Mouse (Mus musculus): ENCODE results near the gene Pdha1. TPM values are rescaled to one million over a fixed set of nuclear protein-coding genes. Genes with fewer than 3 reads are reported as not detected.

Gene Pdha1
- total and polyA plus RNA-seq, 3 experiments = 240 to 290 (median 274) TPM

DNA sequence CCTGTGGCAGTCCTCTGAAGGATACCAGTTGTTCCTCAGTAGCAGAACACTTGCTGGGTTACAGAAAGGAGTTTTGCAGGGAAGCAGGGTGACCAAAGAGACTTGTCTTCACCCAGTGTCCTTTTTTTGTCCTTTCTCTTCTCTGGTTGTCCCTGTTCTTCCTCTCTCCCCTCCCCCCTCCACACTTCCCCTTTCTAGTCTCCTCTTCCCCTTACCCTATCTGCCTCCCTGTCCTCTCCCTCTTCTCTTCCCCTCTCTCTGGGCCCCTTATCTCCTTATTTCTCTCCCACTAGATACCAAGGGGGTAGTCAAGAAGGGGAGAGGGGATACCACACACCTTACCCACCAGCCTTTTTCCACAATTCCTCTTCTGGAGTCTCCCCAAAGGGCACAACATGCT lies 22.1 kb downstream of the Pdha1 start (continued):
- no peak for TF ChIP-seq ZC3H11A (IDR thresholded peaks at IDR 0.05; ENCODE audit: low read depth, low read length)

- Histone ChIP-seq H3K36me3 (ENCODE audit: control insufficient read depth in 1 of 2, insufficient read depth in 2 of 2, low read length in 2 of 2) (peaks cover 0 to 25% of the 10 kb centered on the region in 2 experiments; a peak in 2 of 4 replicates), H3K9ac (ENCODE audit: control insufficient read depth, low read depth, low read length, poor library complexity, severe bottlenecking) (no peak overlapping the region), H3K79me2 (ENCODE audit: control insufficient read depth, insufficient read depth, low read length, poor library complexity) (no peaks in the 10 kb centered on the region), H3K9me3 (replicated peaks; ENCODE audit: insufficient read depth, low read length) (no peaks in the 10 kb centered on the region), H3K27me3 (ENCODE audit: control insufficient read depth in 1 of 2, insufficient read depth in 2 of 2, low read length in 2 of 2) (no peaks in the 10 kb centered on the region), H3K4me1 (ENCODE audit: control insufficient read depth in 1 of 2, insufficient read depth in 2 of 2, low read length in 2 of 2) (peaks cover 14 to 30% of the 10 kb centered on the region in 2 experiments), H3K4me3 (ENCODE audit: control insufficient read depth in 1 of 2, insufficient read depth in 1 of 2, low read depth in 2 of 2, low read length in 2 of 2) (no peak overlapping the region), H3K27ac (ENCODE audit: control insufficient read depth, low read depth, low read length) (no peak overlapping the region)
- DNase-seq (ENCODE audit: low read depth, low spot score) = no peak
- TF ChIP-seq TCF12 (IDR thresholded peaks at IDR 0.05; ENCODE audit: low read depth, low read length) = peak; percentile 67
- TF ChIP-seq ZKSCAN1 (IDR thresholded peaks at IDR 0.05; ENCODE audit: low read depth, low read length) = no peak
- peak; percentile 73 to 77 for TF ChIP-seq EP300 (IDR thresholded peaks at IDR 0.05; ENCODE audit: low read depth in 1 of 2, low read length in 2 of 2)
- peak; percentile 87 for TF ChIP-seq GATA1 (IDR thresholded peaks at IDR 0.05; ENCODE audit: low read depth, low read length)
- TF ChIP-seq RCOR1 (IDR thresholded peaks at IDR 0.05; ENCODE audit: low read depth, low read length) = peak; percentile 86
Observed at GRCm38 (mm10) chrX:160113777-160114176, 24.4 kb downstream of the Pdha1 start.

- no peak overlapping the region for H3K9ac ChIP-seq (ENCODE audit: control insufficient read depth, low read depth, low read length, poor library complexity, severe bottlenecking)
- no peaks in the 10 kb centered on the region for H3K27me3 ChIP-seq (ENCODE audit: control insufficient read depth in 1 of 2, insufficient read depth in 2 of 2, low read length in 2 of 2)
- TF ChIP-seq NRF1 (IDR thresholded peaks at IDR 0.05; ENCODE audit: insufficient read depth, low read depth, low read length, poor library complexity, severe bottlenecking) = no peak
- TF ChIP-seq MXI1 (IDR thresholded peaks at IDR 0.05; ENCODE audit: low read depth, low read length) = no peak
- no peak for TF ChIP-seq POLR2AphosphoS2 (IDR thresholded peaks at IDR 0.05; ENCODE audit: low read length)
- TF ChIP-seq ZNF384 (IDR thresholded peaks at IDR 0.05; ENCODE audit: low read depth, low read length) = no peak
- TF ChIP-seq TBP (IDR thresholded peaks at IDR 0.05; ENCODE audit: low read depth, low read length) = no peak
- TF ChIP-seq CTCF (IDR thresholded peaks at IDR 0.05 in 2 of 3, conservative IDR thresholded peaks at IDR 0.05 in 1 of 3; ENCODE audit: control insufficient read depth in 1 of 3, insufficient read depth in 1 of 3, low read depth in 2 of 3, low read length in 3 of 3, poor library complexity in 1 of 3, severe bottlenecking in 1 of 3) = no peak
- no peak for TF ChIP-seq KAT2A (conservative IDR thresholded peaks at IDR 0.05; ENCODE audit: low read depth, low read length)
- no peak for TF ChIP-seq GABPA (IDR thresholded peaks at IDR 0.05; ENCODE audit: low read depth, low read length)
- TF ChIP-seq POLR2A (IDR thresholded peaks at IDR 0.05; ENCODE audit: control insufficient read depth in 1 of 2, insufficient read depth in 1 of 2, low read depth in 1 of 2, low read length in 2 of 2, poor library complexity in 1 of 2) = no peak
- TF ChIP-seq MAZ (IDR thresholded peaks at IDR 0.05; ENCODE audit: low read depth, low read length) = no peak
- TF ChIP-seq MYB (IDR thresholded peaks at IDR 0.05; ENCODE audit: low read depth, low read length) = no peak
- TF ChIP-seq E2F4 (IDR thresholded peaks at IDR 0.05; ENCODE audit: borderline replicate concordance, low read depth, low read length) = no peak
- TF ChIP-seq ETS1 (IDR thresholded peaks at IDR 0.05; ENCODE audit: low read depth, low read length) = no peak
- no peak for TF ChIP-seq ZC3H11A (IDR thresholded peaks at IDR 0.05; ENCODE audit: low read depth, low read length)
- no peak overlapping the region for H3K27ac ChIP-seq (ENCODE audit: control insufficient read depth, low read depth, low read length)
- H3K79me2 ChIP-seq (ENCODE audit: control insufficient read depth, insufficient read depth, low read length, poor library complexity) = no peaks in the 10 kb centered on the region
- H3K9me3 ChIP-seq (replicated peaks; ENCODE audit: insufficient read depth, low read length) = no peaks in the 10 kb centered on the region
- H3K4me3 ChIP-seq (ENCODE audit: control insufficient read depth in 1 of 2, insufficient read depth in 1 of 2, low read depth in 2 of 2, low read length in 2 of 2) = no peak overlapping the region
- H3K36me3 ChIP-seq (ENCODE audit: control insufficient read depth in 1 of 2, insufficient read depth in 2 of 2, low read length in 2 of 2) = no peaks in the 10 kb centered on the region
- no peak for DNase-seq (ENCODE audit: low read depth, low spot score)
- H3K4me1 ChIP-seq (ENCODE audit: control insufficient read depth in 1 of 2, insufficient read depth in 2 of 2, low read length in 2 of 2) = no peaks in the 10 kb centered on the region
Observed at GRCm38 (mm10) chrX:160107817-160108216, 30.4 kb downstream of the Pdha1 start.
